Mouse (Mus musculus): ENCODE results near the gene Pald1. TPM values are rescaled to one million over a fixed set of nuclear protein-coding genes. Genes with fewer than 3 reads are reported as not detected.

The Pald1 gene
- total and polyA plus RNA-seq, 3 experiments: 15.3 to 17.7 (median 17.6) TPM

- WGBS: 27% methylated on average over 8 of the region's 8 CpGs
- Histone ChIP-seq H3K27me3 (ENCODE audit: control insufficient read depth, insufficient read depth, low read length) (no peaks in the 10 kb centered on the region), H3K79me2 (replicated peaks; ENCODE audit: control insufficient read depth, insufficient read depth, low read length) (peaks cover 2% of the 10 kb centered on the region), H3K9ac (ENCODE audit: low read depth, low read length) (peak overlapping the region; percentile 28), H3K4me1 (ENCODE audit: control insufficient read depth, insufficient read depth, low read length) (peaks cover 37% of the 10 kb centered on the region), H3K36me3 (ENCODE audit: control insufficient read depth, insufficient read depth, low read length) (peaks cover 2% of the 10 kb centered on the region), H3K27ac (peak overlapping the region; percentile 91), H3K4me3 (peak overlapping the region; percentile 96)
- TF ChIP-seq POLR2A (IDR thresholded peaks at IDR 0.05; ENCODE audit: insufficient read depth, low read depth, low read length) (no peak), EP300 (IDR thresholded peaks at IDR 0.05; ENCODE audit: insufficient read depth, low read depth, low read length) (0 out of 2 replicates have a peak, but pooled peaks have one; percentile 40), CTCF (IDR thresholded peaks at IDR 0.05) (no peak)
- DNase-seq: peak; percentile 55 to 61
- intact Hi-C loops (cut with DNase I): loop anchor here (1.0 kb wide), 1 partner anchor 16 kb away; no protein-coding TSS in a partner anchor
These were observed 1.5 kb downstream of the Pald1 start for GRCm38 (mm10) chr10:61381823-61382222.

- intact Hi-C loops (cut with DNase I): no loop called here
- 3% methylated on average over 9 of the region's 9 CpGs for WGBS
- peaks cover 2% of the 10 kb centered on the region for H3K36me3 ChIP-seq (ENCODE audit: control insufficient read depth, insufficient read depth, low read length)
- peak; percentile 75 to 81 for DNase-seq
- no peak for TF ChIP-seq POLR2A (IDR thresholded peaks at IDR 0.05; ENCODE audit: insufficient read depth, low read depth, low read length)
- TF ChIP-seq CTCF (IDR thresholded peaks at IDR 0.05): no peak
- TF ChIP-seq EP300 (IDR thresholded peaks at IDR 0.05; ENCODE audit: insufficient read depth, low read depth, low read length): no peak
- peaks cover 2% of the 10 kb centered on the region for H3K79me2 ChIP-seq (replicated peaks; ENCODE audit: control insufficient read depth, insufficient read depth, low read length)
- peak overlapping the region; percentile 91 for H3K27ac ChIP-seq
- H3K4me3 ChIP-seq: peak overlapping the region; percentile 96
- H3K27me3 ChIP-seq (ENCODE audit: control insufficient read depth, insufficient read depth, low read length): no peaks in the 10 kb centered on the region
- H3K9ac ChIP-seq (ENCODE audit: low read depth, low read length): peak overlapping the region; percentile 60
- H3K4me1 ChIP-seq (ENCODE audit: control insufficient read depth, insufficient read depth, low read length): peaks cover 37% of the 10 kb centered on the region
These were observed 3.1 kb downstream of the Pald1 start for GRCm38 (mm10) chr10:61380186-61380585.

GRCm38 (mm10) chr10:61379340-61380040, 3.8 kb downstream of the Pald1 start:
- TF ChIP-seq EP300 (IDR thresholded peaks at IDR 0.05; ENCODE audit: insufficient read depth, low read depth, low read length): no peak
- TF ChIP-seq POLR2A (IDR thresholded peaks at IDR 0.05; ENCODE audit: insufficient read depth, low read depth, low read length): no peak
- TF ChIP-seq CTCF (IDR thresholded peaks at IDR 0.05): no peak
- Histone ChIP-seq H3K4me1 (ENCODE audit: control insufficient read depth, insufficient read depth, low read length) (peaks cover 44% of the 10 kb centered on the region), H3K27ac (peak overlapping the region; percentile 91), H3K9ac (ENCODE audit: low read depth, low read length) (peak overlapping the region; percentile 60), H3K36me3 (ENCODE audit: control insufficient read depth, insufficient read depth, low read length) (peaks cover 2% of the 10 kb centered on the region), H3K4me3 (peak overlapping the region; percentile 96), H3K27me3 (ENCODE audit: control insufficient read depth, insufficient read depth, low read length) (no peaks in the 10 kb centered on the region), H3K79me2 (replicated peaks; ENCODE audit: control insufficient read depth, insufficient read depth, low read length) (peaks cover 2% of the 10 kb centered on the region)
- intact Hi-C loops (cut with DNase I): no loop called here
- 48% methylated on average over 13 of the region's 13 CpGs for WGBS
- no peak for DNase-seq

GRCm38 (mm10) chr10:61378698-61379097, 4.6 kb downstream of the Pald1 start:
- H3K79me2 ChIP-seq (replicated peaks; ENCODE audit: control insufficient read depth, insufficient read depth, low read length): peaks cover 2% of the 10 kb centered on the region
- DNase-seq: peak in 1 of 2 experiments; percentile 29
- peaks cover 47% of the 10 kb centered on the region for H3K4me1 ChIP-seq (ENCODE audit: control insufficient read depth, insufficient read depth, low read length)
- WGBS: 43% methylated on average over 5 of the region's 5 CpGs
- H3K27ac ChIP-seq: peak overlapping the region; percentile 91
- TF ChIP-seq CTCF (IDR thresholded peaks at IDR 0.05): no peak
- no peak for TF ChIP-seq EP300 (IDR thresholded peaks at IDR 0.05; ENCODE audit: insufficient read depth, low read depth, low read length)
- no peak for TF ChIP-seq POLR2A (IDR thresholded peaks at IDR 0.05; ENCODE audit: insufficient read depth, low read depth, low read length)
- no peaks in the 10 kb centered on the region for H3K27me3 ChIP-seq (ENCODE audit: control insufficient read depth, insufficient read depth, low read length)
- no peak overlapping the region for H3K4me3 ChIP-seq
- H3K36me3 ChIP-seq (ENCODE audit: control insufficient read depth, insufficient read depth, low read length): peaks cover 6% of the 10 kb centered on the region
- intact Hi-C loops (cut with DNase I): no loop called here
- H3K9ac ChIP-seq (ENCODE audit: low read depth, low read length): no peak overlapping the region

- Histone ChIP-seq H3K36me3 (ENCODE audit: control insufficient read depth, insufficient read depth, low read length) (peaks cover 8% of the 10 kb centered on the region), H3K4me1 (ENCODE audit: control insufficient read depth, insufficient read depth, low read length) (peaks cover 50% of the 10 kb centered on the region), H3K9ac (ENCODE audit: low read depth, low read length) (no peak overlapping the region), H3K27me3 (ENCODE audit: control insufficient read depth, insufficient read depth, low read length) (no peaks in the 10 kb centered on the region), H3K79me2 (replicated peaks; ENCODE audit: control insufficient read depth, insufficient read depth, low read length) (peaks cover 2% of the 10 kb centered on the region), H3K27ac (peak overlapping the region; percentile 52), H3K4me3 (no peak overlapping the region)
- 47% methylated on average over 5 of the region's 5 CpGs for WGBS
- intact Hi-C loops (cut with DNase I): no loop called here
- TF ChIP-seq CTCF (IDR thresholded peaks at IDR 0.05) (no peak), EP300 (IDR thresholded peaks at IDR 0.05; ENCODE audit: insufficient read depth, low read depth, low read length) (no peak), POLR2A (IDR thresholded peaks at IDR 0.05; ENCODE audit: insufficient read depth, low read depth, low read length) (no peak)
- no peak for DNase-seq
These were observed 5.3 kb downstream of the Pald1 start for GRCm38 (mm10) chr10:61378050-61378449.
